Mouse (Mus musculus) forebrain, embryonic 15.5 days (tissue): ENCODE data around the gene Kcnk4. TPM values are rescaled to one million over a fixed set of nuclear protein-coding genes. Genes with fewer than 3 reads are reported as not detected.

ENCODE experiments used
- ATAC-seq: fragments of 200-750 bp; cut with Nextera tagmentation; replicated peaks from 2 replicates; pipeline ENCODE4 v1.8.0; 2017; ENCODE audit warnings: mild to moderate bottlenecking, moderate TSS enrichment, moderate library complexity
- H3K27ac ChIP-seq: fragments of 300-500 bp; sonication (generic); replicated peaks from 2 replicates; pipeline ENCODE4 v1.5.1; 2015; ENCODE audit warnings: mild to moderate bottlenecking, inconsistent platforms
- H3K27me3 ChIP-seq: fragments of 300-500 bp; sonication (generic); 2 replicates; pipeline ENCODE4 v1.6.1; 2015; ENCODE audit warnings: inconsistent platforms
- H3K36me3 ChIP-seq: fragments of 300-500 bp; sonication (generic); 2 replicates; pipeline ENCODE4 v1.6.1; 2015; ENCODE audit warnings: mild to moderate bottlenecking, inconsistent platforms
- H3K4me1 ChIP-seq: fragments of 300-500 bp; sonication (generic); 2 replicates; pipeline ENCODE4 v1.6.1; 2015; ENCODE audit warnings: inconsistent platforms
- H3K4me2 ChIP-seq: fragments of 300-500 bp; sonication (generic); replicated peaks from 2 replicates; pipeline ENCODE4 v1.6.1; 2015; ENCODE audit warnings: mild to moderate bottlenecking, inconsistent platforms
- H3K4me3 ChIP-seq: fragments of 300-500 bp; sonication (generic); 2 replicates; pipeline ENCODE4 v1.5.1; 2015; ENCODE audit warnings: mild to moderate bottlenecking, inconsistent platforms
- H3K9ac ChIP-seq: fragments of 300-500 bp; sonication (generic); replicated peaks from 2 replicates; pipeline ENCODE4 v1.6.1; 2015; ENCODE audit warnings: mild to moderate bottlenecking, inconsistent platforms
- H3K9me3 ChIP-seq: fragments of 300-500 bp; sonication (generic); 2 replicates; pipeline ENCODE4 v1.6.1; 2016; ENCODE audit warnings: inconsistent platforms
- WGBS: fragments of 180-500 bp; shearing (Covaris S2); methylation state at CpG from one replicate; pipeline ENCODE4 v1.1.7; 2015; ENCODE audit warnings: mixed read lengths; 5-methylcytosine and 5-hydroxymethylcytosine counted together
- polyA plus RNA-seq: library from polyadenylated mRNA; unstranded; fragments of >200 nt; fragmentation: Nextera tagmentation; extraction: Ambion mirVana; gene quantifications from 2 replicates; pipeline ENCODE4 v1.2.1, GENCODE M21; 2015

The Kcnk4 gene
- polyA plus RNA-seq, 1 experiment from 2014 or later, result 1.8 TPM

DNA sequence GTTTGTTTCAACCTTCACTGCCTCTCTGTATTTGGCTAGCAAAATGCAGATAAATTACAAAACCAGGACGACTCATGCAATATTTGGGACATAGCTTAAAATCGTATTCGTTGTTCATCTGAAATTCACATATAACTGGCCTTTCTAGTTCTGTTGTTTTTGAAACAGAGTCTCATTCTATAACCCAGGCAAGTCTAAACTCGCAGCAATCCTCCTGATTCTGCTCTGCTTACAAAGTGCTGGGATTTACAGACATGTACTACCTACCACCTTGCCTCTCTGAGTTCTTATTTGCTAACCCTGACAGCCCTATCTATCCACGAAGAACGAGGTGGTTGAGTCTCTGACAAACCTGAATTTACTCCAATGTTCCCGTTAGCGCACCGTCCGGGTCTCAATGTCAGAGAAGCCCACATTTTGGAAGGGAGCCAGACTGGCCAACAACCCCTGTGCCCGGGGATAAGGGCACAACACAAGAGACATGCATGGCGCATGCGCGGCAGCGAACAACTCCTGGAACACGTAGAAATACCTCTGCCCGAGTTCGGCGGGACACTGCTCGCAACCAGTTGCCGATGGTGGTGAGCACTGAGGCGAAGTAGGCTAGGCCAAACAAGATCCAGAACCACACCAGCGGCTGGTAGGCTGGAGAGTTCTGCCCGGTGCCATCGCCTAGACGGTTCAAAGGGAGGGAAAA, 7.6 kb downstream of the Kcnk4 start:
- ATAC-seq, result no peak
- H3K27ac ChIP-seq, result no peak overlapping the region
- WGBS, result 8% methylated on average over 26 of the region's 26 CpGs
- peak overlapping the region; percentile 31 for H3K4me2 ChIP-seq
- peaks cover 25% of the 10 kb centered on the region for H3K4me1 ChIP-seq
- H3K36me3 ChIP-seq, result no peaks in the 10 kb centered on the region
- no peaks in the 10 kb centered on the region for H3K9me3 ChIP-seq
- peak overlapping the region; percentile 19 for H3K4me3 ChIP-seq
- no peak overlapping the region for H3K9ac ChIP-seq
- H3K27me3 ChIP-seq, result peaks cover 85% of the 10 kb centered on the region

DNA sequence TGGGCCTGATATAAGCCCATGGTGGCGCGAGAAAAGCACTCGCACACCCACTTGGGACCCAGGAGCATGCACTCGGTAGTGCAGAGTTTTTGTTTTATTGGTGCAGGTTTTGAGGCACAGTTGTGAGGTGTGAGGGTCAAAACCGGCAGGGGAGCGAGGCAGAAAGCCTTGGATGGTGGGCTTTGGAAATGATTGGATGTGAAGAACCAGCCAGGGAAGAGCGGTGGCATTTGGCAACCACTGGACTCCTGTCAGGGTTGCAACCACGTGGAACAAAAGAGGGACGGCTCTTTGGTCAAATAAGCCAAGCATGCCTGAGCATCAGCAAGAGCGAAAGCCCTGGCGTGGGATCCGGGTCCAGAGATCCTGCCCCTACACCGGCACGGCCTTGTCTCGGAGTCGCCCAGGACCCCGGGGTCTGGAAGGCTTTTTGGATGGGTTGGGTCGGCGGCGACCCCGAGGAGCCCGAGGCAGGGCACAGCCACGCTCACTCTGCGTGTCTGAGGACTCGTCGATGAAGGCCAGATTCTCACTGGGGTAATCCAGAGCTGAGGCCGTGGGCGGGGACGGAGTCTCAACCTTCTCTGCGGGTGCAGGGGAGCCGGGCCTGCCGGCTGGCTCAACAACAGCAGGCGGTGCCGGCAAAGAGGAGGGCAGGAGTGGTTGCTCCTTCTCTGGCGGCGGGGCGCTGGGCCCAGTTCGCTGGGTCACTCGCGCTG, 8.5 kb downstream of the Kcnk4 start:
- ATAC-seq, result no peak
- 7% methylated on average over 37 of the region's 40 CpGs for WGBS
- no peaks in the 10 kb centered on the region for H3K36me3 ChIP-seq
- no peak overlapping the region for H3K4me3 ChIP-seq
- H3K27me3 ChIP-seq, result peaks cover 75% of the 10 kb centered on the region
- no peak overlapping the region for H3K4me2 ChIP-seq
- H3K9ac ChIP-seq, result no peak overlapping the region
- no peak overlapping the region for H3K27ac ChIP-seq
- H3K4me1 ChIP-seq, result peaks cover 29% of the 10 kb centered on the region
- H3K9me3 ChIP-seq, result no peaks in the 10 kb centered on the region

DNA sequence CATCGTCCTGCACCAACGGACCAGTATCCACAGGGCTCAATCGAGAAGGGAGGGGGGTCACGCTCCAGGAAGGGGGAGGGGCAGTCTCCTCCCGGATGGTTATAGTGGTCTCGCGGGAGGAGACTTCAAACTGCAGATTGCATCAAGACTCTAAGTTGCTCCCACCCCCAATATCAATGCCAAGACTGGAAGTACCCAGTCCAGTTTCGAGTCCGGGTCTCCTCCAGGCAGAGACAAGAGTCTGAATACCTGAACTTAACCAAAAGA, 9.1 kb downstream of the Kcnk4 start, which contains the start of gene Catsperz:
TSS of gene Catsperz (minus strand) at position 74 of the 267 bp plus-strand sequence.
- no peak within 1 kb of the TSS; the same call in 1 of the 2 replicates for H3K4me2 ChIP-seq
- H3K27ac ChIP-seq, result no peak within 1 kb of the TSS
- no peak for ATAC-seq
- H3K4me1 ChIP-seq, result peaks cover 34% of the 10 kb centered on the region
- no peak within 1 kb of the TSS for H3K9ac ChIP-seq
- no peaks in the 10 kb centered on the region for H3K9me3 ChIP-seq
- no peak within 1 kb of the TSS for H3K4me3 ChIP-seq
- WGBS, result 3% methylated on average over 9 of the region's 9 CpGs
- peaks cover 71% of the 10 kb centered on the region for H3K27me3 ChIP-seq
- no peaks in the 10 kb centered on the region for H3K36me3 ChIP-seq

DNA sequence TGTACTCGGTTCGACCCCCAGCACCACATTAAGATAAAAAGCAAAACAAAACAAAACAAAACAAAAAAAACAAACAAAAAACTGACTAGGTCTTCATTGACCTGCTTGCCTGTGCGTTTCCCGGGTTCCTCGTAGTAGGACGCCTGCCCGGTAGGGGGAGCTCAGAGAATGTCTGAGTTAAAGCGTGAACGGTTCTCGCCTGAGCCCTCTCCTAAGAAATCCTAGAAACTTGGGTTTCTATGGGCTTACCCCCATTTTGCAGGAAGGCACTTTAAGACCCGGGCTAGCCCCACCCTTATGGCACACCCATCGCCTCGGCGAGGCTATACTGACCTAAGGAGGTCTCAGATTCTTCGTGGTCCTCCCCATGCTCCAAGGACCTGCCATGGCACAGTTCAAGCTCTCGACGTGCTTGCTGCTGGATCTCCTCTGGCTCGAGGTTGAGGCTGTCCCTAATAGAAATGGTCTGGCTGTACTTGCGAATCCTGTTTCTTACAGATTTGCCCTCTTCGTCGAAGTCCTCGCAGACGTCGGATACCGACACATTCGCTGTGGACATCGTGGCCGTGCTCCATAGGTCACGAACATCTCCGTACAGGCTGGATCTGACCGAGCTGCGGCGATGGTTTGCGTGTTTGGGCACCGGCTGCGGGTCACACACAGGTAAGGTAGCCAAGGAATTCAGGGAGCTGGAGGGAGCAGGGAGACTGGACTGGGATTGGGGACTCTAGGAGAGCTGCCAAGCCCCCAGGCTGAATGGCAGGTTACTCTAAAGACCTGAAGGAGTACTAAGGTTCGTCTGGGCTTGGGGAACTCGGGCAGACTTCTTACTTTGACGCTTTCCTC, 9.6 kb downstream of the Kcnk4 start:
- WGBS, result 3% methylated on average over 39 of the region's 39 CpGs
- no peak for ATAC-seq
- H3K9me3 ChIP-seq, result no peaks in the 10 kb centered on the region
- no peak overlapping the region for H3K4me3 ChIP-seq
- H3K4me1 ChIP-seq, result peaks cover 39% of the 10 kb centered on the region
- H3K27ac ChIP-seq, result no peak overlapping the region
- no peak overlapping the region; the same call in 1 of the 2 replicates for H3K4me2 ChIP-seq
- H3K9ac ChIP-seq, result no peak overlapping the region
- peaks cover 68% of the 10 kb centered on the region for H3K27me3 ChIP-seq
- no peaks in the 10 kb centered on the region for H3K36me3 ChIP-seq

DNA sequence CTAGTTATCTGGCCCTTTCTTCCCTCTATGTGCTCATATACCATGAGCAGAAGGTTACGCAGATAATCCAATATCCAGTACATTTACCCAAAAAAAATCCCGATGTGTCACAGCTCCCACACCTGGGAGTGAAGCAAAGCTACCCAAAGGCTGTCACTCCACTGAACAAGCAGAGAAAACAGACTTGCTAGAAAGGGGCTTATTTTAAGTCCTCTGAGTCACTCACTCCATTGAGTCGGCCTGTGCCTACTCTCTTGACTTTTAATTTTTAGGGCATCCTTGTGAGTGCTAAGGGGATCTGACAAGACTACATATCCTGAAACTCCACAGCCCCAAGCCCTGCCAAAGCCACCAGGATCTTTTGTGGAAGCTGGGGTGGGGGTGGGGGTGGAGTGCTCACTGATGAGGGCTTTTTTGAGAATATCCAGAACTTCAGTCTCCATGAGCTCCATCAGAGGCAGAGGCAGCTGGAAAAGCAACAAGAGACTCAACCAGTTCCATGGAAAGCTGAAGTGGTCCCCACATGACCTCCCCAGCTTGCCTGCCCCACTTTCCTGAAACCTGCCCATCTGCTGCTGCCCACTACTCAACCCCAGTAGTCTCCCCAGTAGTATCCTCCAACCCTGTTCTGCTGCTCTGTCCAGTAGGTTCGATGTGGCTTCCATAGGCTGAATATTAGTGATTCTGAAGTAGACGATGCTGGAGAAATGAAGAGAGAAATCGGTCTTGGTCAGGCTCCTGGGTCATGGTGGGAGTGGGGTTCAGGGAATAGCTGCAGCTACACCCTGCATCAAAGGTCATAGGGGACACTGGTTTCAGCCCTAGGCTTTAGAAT, 11.2 kb downstream of the Kcnk4 start:
- H3K27ac ChIP-seq, result no peak overlapping the region
- WGBS, result 63% methylated on average over 6 of the region's 6 CpGs
- H3K4me1 ChIP-seq, result peaks cover 39% of the 10 kb centered on the region
- peaks cover 55% of the 10 kb centered on the region for H3K27me3 ChIP-seq
- H3K9ac ChIP-seq, result no peak overlapping the region
- no peak overlapping the region for H3K4me3 ChIP-seq
- no peaks in the 10 kb centered on the region for H3K9me3 ChIP-seq
- ATAC-seq, result no peak
- H3K36me3 ChIP-seq, result 0 out of 2 replicates have a peak, but pooled peaks cover 5% of the 10 kb centered on the region
- H3K4me2 ChIP-seq, result no peak overlapping the region

DNA sequence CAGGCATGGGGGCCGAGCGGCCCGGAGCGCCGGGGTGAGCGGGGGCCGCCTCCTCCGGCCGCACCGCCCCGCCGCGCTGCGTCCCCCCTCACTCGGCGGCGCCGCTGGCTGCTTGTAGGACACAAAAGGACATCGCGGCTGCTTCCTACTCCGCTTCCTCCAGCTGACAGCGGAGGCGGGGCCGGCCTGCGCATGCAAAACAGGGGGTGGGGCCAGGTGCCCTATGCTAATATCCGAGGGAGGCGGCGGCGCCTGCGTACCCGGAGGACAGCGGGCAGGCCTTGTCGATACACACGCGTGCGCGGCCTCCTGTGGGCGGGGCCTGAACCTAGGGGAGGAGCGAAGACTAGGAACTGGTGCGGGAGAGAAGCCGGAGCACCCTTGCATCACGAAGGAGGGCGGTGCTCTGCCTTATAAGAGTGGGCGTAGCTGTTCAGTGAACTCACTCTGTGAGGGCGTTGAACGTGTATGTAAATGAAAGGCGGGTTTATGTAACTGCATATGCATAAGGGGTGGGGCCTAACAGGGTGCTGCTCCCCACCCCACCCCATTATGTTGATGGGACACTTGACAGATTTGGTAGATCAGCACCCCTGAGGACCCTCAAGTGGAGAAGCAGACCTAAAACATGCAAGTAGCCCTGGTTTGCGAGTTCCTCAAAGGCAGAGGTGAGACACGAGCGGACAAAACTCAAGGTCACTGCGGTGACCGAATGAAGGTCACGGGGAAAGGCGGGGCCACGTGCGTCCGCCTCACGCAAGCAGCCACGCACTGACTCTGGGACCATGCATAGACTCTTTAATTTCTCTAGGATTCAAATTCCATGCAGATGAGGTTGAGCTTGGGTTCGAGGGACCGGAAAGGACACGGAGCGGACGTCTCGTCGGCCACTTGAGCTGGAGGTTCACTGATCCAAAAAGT, 12.4 kb downstream of the Kcnk4 start, which contains the start of gene Esrra:
TSS of gene Esrra (minus strand) at position 167 of the 921 bp plus-strand sequence.
- peak within 1 kb of the TSS; percentile 88 for H3K27ac ChIP-seq
- peak within 1 kb of the TSS; percentile 88 for H3K4me3 ChIP-seq
- H3K4me1 ChIP-seq, result peaks cover 37% of the 10 kb centered on the region
- 1% methylated on average over 65 of the region's 66 CpGs for WGBS
- peaks cover 43% of the 10 kb centered on the region for H3K27me3 ChIP-seq
- H3K36me3 ChIP-seq, result 0 out of 2 replicates have a peak, but pooled peaks cover 5% of the 10 kb centered on the region
- no peaks in the 10 kb centered on the region for H3K9me3 ChIP-seq
- peak within 1 kb of the TSS; percentile 97 for H3K9ac ChIP-seq
- peak; percentile 96 for ATAC-seq
- peak within 1 kb of the TSS; percentile 93 for H3K4me2 ChIP-seq

DNA sequence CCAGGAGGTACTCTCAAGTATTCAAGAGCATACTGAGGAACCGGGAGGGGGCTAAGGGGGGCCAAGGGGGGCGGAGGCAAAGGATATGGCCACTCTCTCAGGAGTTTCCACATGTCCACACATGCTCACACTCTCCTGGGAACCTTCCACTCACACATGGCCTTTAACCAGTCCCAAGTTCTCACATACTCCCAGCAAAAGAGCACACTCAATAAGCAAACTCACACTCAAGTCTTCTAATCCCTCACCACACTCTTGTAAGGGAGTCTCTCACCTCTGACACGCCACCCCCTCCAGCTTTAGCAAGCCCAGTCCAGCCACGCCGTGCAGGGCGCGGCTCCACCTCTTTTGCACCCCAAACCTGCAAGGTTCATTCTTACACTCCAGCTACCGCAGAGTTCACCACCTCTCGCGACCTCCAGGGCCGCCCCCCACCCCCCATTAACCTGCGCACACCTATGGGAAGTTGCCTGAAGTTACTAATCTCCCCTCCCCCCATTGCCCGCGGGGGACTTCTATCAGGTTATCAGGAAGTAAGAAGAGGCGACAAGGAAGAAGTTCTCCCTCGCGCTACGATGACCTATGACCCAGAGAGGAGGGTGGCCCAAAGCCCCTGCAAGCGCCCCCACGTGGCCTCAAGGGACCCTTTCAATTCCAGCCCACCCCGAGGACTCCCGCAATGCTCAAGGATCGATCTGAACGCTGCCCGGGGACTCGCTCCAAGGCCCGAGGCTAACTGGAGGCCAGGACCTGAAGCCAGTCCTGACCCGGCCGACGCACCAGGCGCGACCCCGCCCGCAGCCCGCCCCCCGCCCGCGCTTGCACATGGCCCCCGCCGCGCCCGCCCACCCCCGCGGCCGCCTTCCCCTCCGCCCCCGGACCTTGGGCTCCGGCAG, 13.3 kb downstream of the Kcnk4 start:
- H3K36me3 ChIP-seq, result 0 out of 2 replicates have a peak, but pooled peaks cover 5% of the 10 kb centered on the region
- peak overlapping the region; percentile 88 for H3K4me3 ChIP-seq
- H3K27ac ChIP-seq, result peak overlapping the region; percentile 88
- H3K4me1 ChIP-seq, result peaks cover 33% of the 10 kb centered on the region
- peaks cover 34% of the 10 kb centered on the region for H3K27me3 ChIP-seq
- no peaks in the 10 kb centered on the region for H3K9me3 ChIP-seq
- H3K9ac ChIP-seq, result peak overlapping the region; percentile 97
- ATAC-seq, result peak; percentile 8; the same call in 1 of the 2 replicates
- H3K4me2 ChIP-seq, result peak overlapping the region; percentile 93
- 2% methylated on average over 38 of the region's 48 CpGs for WGBS

DNA sequence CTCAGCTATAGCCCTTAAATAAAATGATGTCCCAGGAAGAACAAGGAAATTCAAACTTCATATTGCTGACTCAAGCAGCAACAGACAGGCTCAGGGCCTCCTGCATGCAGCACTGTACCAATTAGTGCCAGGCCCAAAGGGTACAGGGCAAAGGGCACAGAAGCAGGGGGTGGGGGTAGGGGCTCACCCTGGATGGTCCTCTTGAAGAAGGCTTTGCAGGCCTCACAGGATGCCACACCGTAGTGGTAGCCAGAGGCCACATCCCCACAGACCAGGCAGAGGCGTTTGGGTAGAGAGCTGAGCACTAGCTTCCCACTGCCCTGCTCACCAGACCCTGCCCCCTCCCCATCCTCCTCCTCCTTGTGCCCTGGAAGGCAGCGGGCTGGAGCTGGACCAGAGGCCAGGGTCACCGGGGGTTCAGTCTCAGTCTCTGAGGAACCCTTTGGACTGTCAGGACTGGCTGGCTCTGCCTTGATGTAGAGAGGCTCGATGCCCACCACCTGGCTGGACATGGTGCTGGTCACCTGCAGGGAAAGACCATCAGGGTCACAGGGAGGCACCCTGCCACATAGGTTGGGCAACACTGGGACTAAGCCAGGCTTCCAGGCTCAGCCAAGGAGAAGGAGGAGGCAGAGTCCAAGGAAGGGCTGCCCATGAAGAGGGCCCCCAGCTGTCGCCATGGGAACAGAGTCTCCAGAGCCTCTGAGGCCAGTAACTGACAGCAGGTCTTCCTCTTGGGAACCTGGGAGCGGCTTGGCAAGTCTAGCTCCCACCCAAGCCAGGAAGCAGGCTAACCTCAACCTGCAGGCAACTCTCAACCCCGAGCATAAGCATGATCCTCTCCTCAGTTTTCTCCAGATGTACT, 14.2 kb downstream of the Kcnk4 start:
- Histone ChIP-seq H3K9me3 (no peaks in the 10 kb centered on the region), H3K27ac (no peak overlapping the region), H3K36me3 (0 out of 2 replicates have a peak, but pooled peaks cover 5% of the 10 kb centered on the region), H3K27me3 (peaks cover 25% of the 10 kb centered on the region), H3K9ac (no peak overlapping the region; the same call in 1 of the 2 replicates), H3K4me1 (peaks cover 30% of the 10 kb centered on the region), H3K4me3 (peak overlapping the region; percentile 88), H3K4me2 (peak overlapping the region; percentile 93)
- WGBS, result 45% methylated on average over 8 of the region's 8 CpGs
- no peak for ATAC-seq

DNA sequence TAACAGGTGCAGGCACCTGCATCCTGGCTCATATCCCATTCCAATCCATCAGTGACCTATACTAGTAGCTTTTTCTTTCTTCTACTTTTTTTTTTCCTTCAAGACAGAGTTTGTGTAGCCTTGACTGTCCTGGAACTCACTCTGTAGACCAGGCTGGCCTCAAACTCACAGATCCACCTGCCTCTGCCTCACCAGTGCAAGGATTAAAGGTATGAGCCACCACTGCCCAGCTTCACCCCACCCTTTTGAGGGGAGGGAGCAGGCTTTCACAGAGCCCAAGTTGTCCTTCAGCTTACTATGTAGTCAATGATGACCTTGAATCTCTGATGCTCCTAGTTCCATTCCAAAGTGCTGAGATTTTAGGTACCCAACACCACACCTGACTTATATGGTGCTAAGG, 14.9 kb downstream of the Kcnk4 start:
- no peaks in the 10 kb centered on the region for H3K9me3 ChIP-seq
- H3K4me3 ChIP-seq, result no peak overlapping the region
- no peak for ATAC-seq

More for the DNA sequence above, 14.9 kb downstream of the Kcnk4 start:
- no peak overlapping the region for H3K27ac ChIP-seq
- 0 out of 2 replicates have a peak, but pooled peaks cover 5% of the 10 kb centered on the region for H3K36me3 ChIP-seq
- peaks cover 18% of the 10 kb centered on the region for H3K27me3 ChIP-seq
- no peak overlapping the region for H3K9ac ChIP-seq
- peaks cover 23% of the 10 kb centered on the region for H3K4me1 ChIP-seq
- no peak overlapping the region for H3K4me2 ChIP-seq
